Mouse (Mus musculus) cerebellum, adult 18-20 months (tissue): ENCODE measurements at regions not wholly inside any gene's neighbourhood (a gene's known extent, or its start where the extent isn't known, plus 50 kb on each side); places are given as distances from the start of the nearest gene placed in this dataset.

Source experiments
- DNase-seq, 2 experiments: peaks; one replicate each; pipeline ENCODE4 v3.0.0; 2021

DNA sequence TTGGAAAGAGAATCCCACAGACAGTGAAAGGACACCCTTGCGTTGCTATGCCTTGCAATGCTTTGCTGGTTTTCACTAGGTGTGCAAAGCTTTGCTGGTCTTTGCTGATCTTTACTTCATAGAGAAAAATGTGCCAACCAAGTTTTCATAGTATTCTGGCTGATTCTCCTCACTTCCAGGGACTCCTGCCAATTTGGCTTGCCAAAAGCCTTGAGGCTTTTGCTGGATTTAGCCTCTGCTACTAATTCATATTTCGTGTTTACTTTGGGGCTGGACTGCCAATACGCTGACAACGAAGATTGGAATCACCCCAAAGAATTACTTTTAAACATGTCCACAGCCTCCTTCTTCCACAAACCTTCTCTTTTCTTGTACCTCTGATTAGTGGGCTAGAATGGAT is 162.2 kb upstream of the Ednrb start:
- DNase-seq: no peak

DNA sequence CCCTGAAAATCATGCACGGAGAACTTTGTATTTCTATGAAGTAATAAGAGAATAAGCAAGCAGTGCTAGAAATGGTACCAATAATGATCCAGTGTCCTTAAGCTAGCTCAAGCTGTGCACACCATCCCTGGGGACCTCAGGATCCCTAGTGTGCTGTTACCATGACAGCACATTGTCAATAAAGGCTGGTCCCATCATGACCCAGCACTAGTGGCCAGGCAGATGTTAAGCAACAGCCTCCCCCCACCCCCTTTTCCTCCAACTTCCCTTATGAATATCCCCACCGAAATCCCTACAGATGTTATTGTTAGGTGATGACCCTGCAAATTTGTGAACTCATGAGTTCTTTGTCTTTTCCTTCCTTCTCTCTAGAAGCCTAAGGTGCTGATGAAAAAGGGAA is 160.9 kb upstream of the Ednrb start:
- DNase-seq: no peak

DNA sequence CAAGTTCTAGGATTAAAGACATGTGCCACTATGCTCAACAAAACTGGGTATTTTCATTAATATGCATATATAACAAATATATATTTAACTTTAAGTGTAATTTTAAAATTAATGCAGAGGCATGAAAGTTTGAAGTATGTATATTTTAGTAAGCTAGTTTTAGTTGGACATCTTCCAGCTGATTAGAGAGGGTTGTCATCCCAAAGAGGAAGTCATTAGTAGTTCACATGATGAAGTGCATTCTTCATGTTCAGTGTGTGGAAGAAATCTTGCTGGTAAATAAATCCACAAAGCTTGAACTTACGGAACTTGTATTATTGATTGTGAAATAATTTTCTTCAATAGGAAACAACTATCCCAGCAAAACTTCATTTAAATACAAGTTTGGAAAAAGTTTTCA is 158.2 kb upstream of the Ednrb start:
- no peak for DNase-seq

DNA sequence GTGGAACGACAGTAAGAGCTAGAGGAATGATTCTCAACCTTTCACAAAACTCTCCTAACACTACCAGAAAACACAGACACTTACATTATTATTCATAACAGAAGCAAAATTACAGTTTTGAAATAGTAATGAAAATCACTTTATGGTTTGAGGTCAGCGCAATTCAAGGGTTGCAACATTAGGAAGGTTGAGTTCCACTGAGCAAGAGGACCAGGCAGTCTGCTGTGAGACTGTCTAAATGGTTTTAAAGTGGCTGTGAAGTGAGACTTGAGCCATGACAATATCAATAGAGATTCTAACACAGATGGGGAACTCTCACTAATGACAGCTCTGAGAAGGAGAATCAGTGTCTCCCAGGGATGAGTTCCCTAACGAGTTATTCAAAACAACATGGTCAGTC is 146.2 kb upstream of the Ednrb start:
- DNase-seq: no peak

DNA sequence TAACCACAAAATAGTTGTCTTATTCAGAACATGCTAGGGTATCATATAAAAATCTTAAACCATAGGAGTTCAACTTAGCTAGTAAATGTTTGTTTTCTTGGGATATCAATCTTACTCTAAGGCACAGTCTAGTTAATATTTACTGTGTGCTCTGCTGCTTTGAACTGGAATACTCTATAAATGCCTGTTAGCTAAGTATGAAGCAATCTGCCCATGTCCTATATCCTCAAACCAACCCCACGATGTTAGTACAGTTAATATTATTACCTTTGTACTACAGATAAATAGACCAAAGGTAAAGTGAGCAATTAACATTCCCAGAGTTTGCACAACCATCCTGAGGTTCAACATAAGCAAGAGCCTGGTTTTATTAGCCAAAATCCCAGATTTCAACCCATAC is 145.7 kb upstream of the Ednrb start:
- DNase-seq: no peak

DNA sequence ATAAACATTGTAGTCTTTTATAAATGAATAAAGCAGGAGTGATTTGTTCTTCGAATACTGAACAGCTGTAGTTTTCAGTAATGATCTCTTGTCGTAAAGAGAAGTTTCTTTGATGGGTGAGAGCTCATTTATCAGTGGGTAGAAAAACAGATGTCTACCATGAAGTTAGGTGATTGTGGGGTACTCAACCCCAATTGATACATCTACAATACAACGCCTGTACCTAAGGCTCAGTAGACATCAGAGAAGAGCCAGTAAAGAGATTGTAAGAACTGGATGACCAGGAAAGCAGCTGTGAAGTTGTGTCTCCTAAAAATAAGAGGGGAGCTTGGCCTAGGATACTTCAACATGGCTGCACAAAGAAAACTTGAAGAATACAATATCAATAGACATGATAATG is 143.1 kb upstream of the Ednrb start:
- DNase-seq: no peak

DNA sequence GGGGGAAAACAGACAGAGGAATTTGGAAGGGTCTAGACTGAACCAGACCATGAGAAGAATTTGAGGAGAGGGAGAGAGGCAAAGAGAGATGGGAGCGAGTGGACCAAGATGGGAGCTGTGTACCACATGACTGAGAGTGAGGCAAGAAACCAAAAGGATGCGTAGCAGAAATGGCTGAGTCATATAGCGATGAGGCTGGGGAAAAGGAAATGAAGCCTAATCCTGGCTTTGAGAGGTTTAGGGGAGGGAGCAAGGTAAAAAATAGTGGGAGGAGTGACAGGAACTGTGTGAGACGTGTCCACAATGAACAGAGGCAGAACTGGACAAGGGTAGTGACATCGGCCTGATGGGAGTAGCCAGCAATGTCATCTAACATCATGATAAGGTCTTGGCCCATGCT is 140.1 kb upstream of the Ednrb start:
- no peak for DNase-seq

DNA sequence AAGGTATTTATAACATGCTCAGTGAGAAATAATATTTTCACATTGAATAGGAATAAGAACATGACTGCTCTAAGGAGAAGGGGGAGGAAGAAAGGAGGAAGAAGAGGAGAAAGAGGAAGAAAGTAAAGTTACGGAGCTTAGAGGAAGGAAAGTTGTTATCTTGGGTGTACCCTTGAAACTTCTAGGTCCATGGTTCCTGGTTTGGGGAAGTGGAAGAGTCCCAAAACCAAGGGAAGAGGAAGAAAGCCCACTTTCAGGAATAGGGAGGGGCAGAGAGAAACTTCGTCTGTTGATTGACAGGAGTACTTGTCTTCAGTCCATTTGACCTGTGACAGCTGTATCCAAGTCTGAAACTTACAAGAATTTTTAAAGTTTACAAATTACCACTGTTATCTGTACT is 134.6 kb upstream of the Ednrb start:
- no peak for DNase-seq

DNA sequence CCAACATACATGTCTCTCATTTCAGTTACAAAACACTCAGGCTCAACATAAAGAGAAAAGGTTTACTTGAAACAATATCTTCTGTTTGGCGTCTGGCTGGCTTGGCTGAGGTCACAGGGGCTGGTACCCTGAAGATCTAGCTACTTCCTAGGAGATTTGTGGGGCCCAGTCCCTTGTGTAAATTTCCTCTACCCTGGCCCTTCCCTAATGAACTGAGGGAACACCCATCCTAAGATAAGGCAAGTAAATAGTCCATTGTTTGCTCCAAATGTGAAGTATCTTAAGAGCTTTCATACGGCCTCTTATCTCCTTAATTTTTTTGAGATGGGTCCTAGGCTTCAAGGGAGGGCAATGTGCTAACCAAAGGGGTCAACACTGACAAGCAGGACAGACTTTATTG is 133.6 kb upstream of the Ednrb start:
- no peak for DNase-seq

DNA sequence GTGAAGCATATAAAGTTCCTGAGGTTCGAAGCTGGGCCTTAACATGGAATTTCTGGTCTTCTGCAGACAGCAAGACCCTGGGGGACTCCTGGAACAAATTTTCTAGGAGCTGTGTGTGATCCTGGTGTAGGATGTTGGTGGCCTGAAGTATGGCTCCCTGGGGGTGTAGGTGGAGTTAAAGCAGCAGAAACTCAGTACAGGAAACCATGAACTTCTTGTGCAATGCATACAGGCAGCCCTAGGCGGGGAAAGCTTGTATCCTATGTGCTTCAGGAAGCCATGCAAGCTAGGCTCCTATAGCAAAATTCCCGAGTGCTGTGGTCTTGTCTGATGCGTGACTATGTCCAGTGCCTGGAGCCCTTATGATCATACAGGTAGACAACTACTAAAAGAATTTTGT is 129.8 kb upstream of the Ednrb start:
- no peak for DNase-seq

DNA sequence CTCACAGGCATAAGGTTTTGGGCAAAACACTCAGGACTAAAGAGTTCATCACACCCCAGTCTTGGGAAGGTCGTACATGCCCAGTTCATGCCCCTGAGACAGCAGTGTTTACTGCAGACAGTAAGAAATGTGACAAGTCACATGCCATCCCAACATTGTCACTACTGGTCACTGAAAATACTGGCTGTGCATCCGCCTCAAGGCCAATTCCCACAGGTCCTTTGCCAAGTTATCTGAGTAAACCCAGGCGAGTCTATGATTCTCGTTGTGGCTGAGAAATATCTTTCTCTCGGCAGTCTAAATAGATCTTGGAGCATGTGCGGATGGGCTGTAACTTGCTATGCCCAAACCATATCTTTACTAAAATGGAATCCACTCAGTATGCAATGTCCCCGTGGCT is 128.9 kb upstream of the Ednrb start:
- no peak for DNase-seq

DNA sequence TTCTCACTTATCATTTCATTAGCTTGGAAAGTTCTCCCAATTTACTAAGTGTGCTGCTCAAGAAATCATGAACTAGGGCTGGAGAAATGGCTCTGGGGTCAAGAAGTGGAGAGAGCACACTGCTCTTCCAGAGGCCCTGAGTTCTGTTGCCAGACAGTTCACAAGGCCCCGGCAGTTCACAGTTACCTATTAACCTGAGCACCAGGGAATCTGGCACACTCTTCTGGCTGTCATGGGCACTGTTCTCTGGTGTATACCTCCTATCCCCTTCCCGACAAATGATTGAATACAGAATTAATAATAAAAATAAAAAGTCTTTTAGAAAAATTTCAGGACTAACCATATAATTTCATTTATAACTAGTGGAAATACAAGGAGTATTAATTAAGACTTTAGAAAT is 125.1 kb upstream of the Ednrb start:
- no peak for DNase-seq

DNA sequence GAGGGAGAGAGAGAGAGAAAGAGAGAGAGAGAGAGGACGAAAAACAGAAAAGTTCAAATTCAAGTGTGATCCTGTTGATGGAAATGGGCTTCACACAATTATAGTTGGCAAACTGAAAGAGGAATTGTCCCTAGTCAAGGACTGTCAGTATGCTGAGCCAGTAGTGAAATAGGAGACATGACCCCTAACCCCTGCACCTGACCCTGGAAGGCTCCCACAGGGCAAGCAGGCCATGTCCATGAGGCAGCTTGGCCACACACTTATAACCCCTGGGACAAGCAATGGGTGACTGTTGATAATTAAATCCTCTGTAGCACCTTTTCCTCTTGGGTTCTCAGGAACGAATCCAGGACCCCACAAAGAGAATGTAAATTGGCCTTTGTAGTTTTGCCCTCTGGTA is 122.1 kb upstream of the Ednrb start:
- no peak for DNase-seq

DNA sequence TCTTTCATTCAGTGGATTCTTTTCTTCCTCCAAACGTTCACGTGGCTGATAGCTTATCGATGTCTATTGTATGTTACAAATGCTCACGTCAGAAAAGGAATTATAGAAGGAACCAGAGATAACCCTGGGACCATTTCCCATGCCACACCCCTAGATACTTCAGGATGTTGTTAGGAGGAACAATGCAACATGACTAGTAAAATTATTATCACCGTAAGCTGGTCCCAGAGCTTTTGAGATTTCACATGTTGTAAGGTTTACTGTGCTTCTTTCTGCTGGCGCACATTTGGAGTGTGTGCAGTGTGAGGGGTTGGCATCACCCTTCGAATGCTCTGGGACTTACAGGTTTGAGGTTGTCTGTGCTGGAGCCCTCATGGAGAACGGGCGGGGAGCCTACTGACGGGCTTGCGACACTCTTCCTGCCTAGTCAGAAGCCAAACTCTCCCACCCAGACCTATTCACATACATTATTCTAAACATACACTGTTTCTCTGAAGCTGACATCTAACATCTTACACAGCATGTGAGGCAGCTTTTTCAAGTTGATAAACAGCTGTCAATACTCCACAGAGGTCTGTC is 118.2 kb upstream of the Ednrb start:
- no peak for DNase-seq

DNA sequence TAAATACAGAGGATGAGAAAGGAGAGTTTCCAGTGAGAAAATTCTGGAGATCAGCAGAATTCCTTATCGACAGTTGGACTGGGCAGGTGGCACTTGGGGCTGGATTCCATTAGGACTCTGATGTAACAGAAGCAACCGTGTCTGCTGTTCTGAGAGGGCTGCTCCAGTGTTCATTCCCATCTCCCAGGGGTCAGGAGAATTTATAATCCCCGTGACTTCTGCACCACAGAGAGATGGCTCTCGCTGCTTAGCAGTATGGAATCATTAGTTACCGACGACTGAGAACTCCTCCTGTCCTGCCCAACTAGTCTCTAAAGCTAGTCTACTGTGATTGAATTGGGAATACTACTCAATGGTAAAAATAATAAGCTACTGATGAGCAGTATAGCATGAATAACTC is 107.7 kb upstream of the Ednrb start:
- no peak for DNase-seq

DNA sequence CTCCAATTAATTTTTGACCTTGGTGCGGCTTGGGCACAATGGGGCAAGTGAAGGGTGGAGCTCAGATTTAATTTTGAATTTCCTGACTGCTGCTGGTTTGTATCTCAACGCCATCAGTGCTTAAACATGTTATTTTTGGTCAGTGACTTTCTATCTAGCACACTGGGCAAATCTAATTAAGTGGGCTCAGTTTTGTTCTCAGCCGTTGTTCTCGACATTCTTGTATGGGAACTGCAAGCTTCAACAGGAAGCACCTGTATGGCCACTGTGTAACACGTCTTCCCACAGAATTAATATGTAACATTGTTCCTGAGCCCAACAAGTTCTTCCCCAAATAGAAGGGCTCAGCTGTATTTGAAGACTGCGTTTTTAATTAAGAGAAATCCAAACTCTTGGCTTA is 105.7 kb upstream of the Ednrb start:
- DNase-seq: no peak

DNA sequence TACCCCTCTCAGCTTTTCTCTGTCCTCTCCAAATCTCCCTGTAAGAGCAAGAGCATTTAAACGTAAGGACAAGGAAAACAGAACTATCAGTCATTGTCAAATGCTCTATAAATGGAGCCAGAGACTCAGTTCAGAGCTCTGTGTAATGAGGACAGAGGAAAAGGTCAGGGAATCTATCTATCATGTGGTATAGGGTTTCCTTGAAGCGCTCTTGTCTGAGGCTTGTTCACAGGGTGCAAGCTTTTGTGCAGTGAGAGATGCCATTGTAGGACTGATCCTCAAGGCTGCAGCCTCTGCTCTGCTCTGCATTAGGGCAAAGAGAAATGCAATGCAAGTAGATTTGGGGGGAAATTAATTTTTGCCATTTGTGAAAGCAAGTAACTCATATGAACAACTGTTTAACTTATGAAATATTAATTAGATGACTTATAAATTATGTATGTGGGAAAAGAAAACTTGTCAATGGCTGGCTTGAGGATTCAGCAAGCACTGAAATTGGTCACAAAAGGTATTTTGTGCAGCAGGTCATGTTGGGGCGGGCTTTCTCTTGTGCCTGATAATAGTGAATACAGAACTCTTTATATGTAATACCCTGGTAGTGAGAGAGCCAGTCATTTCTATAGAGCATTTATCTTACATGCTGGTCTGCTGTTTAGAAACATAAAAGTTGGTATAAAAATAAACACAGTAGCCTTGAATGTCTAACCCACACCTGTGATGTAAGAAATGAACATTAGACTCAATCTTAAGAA is 104.0 kb upstream of the Ednrb start:
- no peak for DNase-seq

DNA sequence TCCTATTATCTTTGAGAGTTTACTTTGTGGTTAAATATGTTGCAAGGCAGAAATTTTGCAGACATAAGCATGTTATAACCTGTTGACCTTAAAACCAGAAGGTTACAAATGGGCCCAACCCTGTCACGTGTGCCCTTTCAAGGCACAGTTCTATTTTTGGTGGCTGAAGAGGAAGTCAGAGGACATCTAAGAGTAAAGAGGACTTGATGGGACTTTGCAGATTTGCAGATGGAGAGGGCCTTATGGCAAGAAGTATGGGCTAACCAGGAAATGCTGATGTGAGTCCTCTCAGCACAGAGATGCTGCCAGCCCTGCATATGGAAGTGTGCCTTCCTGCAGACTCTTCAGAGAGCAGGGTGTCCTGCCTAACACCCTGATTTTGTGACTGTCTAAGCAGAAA is 101.6 kb upstream of the Ednrb start:
- no peak for DNase-seq

DNA sequence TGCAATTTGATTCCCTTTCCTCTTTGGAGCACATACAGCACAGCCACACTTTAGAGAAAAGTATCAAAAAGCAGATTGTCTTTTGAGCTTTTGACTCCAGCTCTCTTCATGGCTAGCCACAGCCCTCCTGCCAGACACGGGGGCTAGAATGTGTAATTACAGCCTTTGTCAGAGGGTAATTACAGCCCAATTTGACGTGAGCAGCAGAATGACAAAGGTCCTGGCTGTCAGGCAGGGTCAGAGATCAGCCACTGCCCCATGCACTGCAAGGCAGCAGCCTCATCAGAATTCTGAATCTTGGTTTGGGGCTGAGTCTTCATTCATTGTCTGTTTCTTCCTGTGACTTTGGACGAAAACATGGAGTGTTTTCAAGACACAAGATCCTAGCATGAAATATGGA is 95.7 kb upstream of the Ednrb start:
- no peak for DNase-seq

DNA sequence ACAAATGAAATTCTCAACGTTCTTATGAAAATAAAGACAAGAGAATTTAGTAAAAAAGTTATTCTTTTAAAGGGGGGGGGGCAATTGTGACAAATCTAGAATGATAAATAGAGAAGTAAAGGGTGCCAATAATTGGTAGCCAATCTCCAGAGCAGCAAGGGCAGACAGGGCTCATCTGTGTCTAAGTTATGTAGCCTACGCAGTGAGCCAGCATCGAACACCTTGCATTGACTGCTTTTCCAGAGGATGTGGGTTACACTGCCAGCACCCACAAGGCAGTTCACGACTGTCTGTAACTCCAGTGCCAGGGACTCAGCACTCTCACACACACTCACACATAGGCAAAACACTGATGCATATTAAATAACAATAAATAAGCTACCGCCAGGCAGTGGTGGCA is 94.7 kb upstream of the Ednrb start:
- no peak for DNase-seq

DNA sequence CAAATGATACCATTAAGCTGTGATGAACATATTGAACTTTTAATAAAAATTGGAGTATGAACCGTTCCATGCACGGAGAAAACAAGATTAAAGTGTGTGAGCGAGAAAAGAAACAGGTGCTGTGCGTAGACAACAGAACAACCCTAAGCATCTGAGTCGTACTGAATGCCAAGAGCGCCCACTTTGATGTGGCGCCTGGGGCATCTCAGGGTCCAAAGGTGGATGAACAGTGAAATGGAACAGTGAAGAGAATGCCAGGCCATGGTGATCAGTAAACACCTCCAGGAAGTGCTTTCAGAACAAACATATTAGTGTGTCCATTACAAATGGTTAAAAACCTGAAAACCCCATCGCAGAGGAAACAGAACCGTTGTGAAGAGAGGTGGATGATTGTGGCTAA is 94.0 kb upstream of the Ednrb start:
- DNase-seq: no peak

DNA sequence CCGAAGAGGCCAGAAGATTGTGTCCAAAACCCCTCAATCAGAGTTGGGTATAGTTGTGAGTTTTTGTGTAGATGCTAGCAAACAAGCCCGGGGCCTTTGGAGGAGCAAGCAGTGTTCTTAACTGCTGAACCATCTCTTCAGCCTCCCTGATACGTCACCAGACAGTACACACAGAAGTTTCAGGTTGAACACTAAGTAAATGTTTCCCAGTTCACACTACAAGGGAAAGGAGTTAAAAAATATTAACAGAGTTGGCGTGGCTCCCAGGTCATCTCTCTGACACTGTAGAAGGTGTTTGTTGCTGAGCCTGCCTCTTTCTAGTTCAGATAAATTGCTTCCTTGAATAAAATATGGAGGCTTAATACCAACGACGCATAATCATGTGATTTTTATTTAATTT is 93.5 kb upstream of the Ednrb start:
- DNase-seq: no peak

DNA sequence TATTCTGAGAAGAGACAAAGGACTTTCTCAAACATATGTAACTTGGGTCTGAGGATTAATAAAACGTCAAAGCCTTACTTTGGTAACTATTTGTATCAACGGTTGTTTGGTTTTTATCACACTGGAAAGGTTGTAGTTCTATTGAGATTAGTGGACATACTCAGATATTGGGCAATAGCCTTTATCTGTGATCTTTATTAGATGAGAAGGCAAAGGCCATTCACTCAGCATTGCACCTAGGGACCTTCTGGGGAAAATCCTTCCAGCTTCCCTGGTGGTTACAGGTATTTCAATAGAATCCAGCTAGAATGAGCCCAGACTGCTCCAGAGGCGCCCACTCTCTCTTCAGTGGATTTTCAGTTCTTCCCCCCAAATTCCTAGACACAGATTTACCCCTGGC is 89.6 kb upstream of the Ednrb start:
- DNase-seq: no peak

DNA sequence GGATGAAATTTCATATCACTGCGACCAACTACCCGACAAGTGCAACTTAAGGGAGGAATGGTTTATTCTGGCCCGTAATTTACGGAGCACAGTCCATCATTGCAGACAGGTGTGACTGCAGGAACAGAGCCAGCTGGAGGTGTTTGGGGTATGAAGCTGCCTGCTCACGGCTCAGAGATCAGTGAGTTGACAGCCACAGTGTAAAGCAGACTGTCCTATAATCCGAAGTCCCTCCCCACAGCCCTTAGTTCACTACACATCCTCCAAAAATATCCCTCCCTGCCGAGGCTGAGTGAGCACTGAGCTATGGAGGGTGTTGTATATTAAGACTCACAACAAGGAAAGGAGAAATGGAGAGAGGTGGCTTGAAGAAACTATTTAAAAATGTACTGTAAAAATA is 88.0 kb upstream of the Ednrb start:
- no peak for DNase-seq

DNA sequence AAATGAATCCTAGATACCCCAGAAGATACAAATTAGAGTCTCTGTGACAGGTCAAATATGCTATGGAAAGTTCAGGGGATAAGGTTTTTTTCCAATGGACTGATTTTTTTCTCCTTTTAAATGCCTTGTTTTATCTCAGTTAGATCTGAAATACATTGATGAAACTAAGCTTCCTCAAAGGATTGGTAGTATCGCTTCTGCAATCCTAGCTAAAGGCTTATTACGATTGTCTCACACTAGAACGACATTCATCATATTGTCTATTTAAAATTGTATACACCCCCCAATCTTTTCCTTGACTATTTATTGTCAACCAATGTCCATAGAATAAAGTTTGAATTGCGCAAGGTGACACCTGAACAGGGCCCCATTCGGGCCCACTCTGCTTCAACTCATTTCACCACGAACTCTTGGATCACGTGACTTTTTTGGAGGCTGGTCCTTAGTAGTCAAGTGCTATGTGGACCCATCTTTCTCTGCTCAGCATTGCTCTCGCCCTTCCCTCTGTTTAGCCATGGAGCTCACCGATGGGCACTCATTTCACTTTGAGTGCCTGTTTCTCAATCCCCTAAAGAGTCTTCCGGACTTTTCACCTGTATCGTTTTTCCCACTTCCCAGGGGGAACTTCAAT is 85.6 kb upstream of the Ednrb start:
- DNase-seq: no peak
